Mouse (Mus musculus) macrophage (primary cell): Measurements from ENCODE around the gene Cdca3. TPM values are rescaled to one million over a fixed set of nuclear protein-coding genes. Genes with fewer than 3 reads are reported as not detected.
"Not testable (repeated sequence)": the region's sequence is repeated elsewhere in the genome, so short reads cannot be mapped to it uniquely, and the experiment has no call there.

Source experiments
- H3K27ac ChIP-seq: fragments of 350-480 bp; formaldehyde crosslinking; 2 replicates; pipeline ENCODE4 v1.9.0; 2021
- H3K36me3 ChIP-seq: fragments of 350-480 bp; formaldehyde crosslinking; 2 replicates; pipeline ENCODE4 v1.9.0; 2021; ENCODE audit errors: inconsistent target
- H3K4me3 ChIP-seq: fragments of 350-480 bp; formaldehyde crosslinking; 2 replicates; pipeline ENCODE4 v1.9.0; 2021; ENCODE audit errors: inconsistent target
- H3K79me2 ChIP-seq: fragments of 350-480 bp; formaldehyde crosslinking; 2 replicates; pipeline ENCODE4 v1.9.0; 2021; ENCODE audit errors: inconsistent target
- WGBS: methylation state at CpG from one replicate; pipeline ENCODE4 v1.1.7; 2026; ENCODE audit warnings: inconsistent platforms; ENCODE audit not compliant: missing documents; 5-methylcytosine and 5-hydroxymethylcytosine counted together
- polyA plus RNA-seq: library from polyadenylated mRNA; stranded (reverse); fragments of 250-400 nt; gene quantifications from 3 replicates; pipeline ENCODE4 v1.2.4, GENCODE M21; 2018; ENCODE audit warnings: inconsistent platforms
- total RNA-seq, 78 experiments: library from RNA; depleted of rRNA; stranded (reverse); fragments of 250-400 nt; gene quantifications; 1 replicate in 9 of 78; 2 replicates in 24 of 78; 3 replicates in 43 of 78; 4 replicates in 2 of 78; pipeline ENCODE4 v1.2.4; 2018; ENCODE audit warnings: inconsistent platforms in 56 of 78

Gene Cdca3
- total RNA-seq (2018; cell fraction: chromatin; rRNA removed) = 10 to 100 TPM in 2 of 26 experiments, 1 to 10 TPM in 18, under 1 TPM in 6; 0.40 to 17.0 (median 2.5) TPM
- total RNA-seq (2018; cell fraction: cytosol; rRNA removed) = 10 to 100 TPM in 2 of 26 experiments, 1 to 10 TPM in 24; 1.4 to 11.8 (median 3.6) TPM
- total RNA-seq (2018; cell fraction: nucleus; rRNA removed) = 10 to 100 TPM in 1 of 26 experiments, 1 to 10 TPM in 23, under 1 TPM in 2; 0.63 to 19.1 (median 3.1) TPM
- 3.2 to 22.0 TPM (median 8.6 TPM) in 3 replicates for polyA plus RNA-seq

DNA sequence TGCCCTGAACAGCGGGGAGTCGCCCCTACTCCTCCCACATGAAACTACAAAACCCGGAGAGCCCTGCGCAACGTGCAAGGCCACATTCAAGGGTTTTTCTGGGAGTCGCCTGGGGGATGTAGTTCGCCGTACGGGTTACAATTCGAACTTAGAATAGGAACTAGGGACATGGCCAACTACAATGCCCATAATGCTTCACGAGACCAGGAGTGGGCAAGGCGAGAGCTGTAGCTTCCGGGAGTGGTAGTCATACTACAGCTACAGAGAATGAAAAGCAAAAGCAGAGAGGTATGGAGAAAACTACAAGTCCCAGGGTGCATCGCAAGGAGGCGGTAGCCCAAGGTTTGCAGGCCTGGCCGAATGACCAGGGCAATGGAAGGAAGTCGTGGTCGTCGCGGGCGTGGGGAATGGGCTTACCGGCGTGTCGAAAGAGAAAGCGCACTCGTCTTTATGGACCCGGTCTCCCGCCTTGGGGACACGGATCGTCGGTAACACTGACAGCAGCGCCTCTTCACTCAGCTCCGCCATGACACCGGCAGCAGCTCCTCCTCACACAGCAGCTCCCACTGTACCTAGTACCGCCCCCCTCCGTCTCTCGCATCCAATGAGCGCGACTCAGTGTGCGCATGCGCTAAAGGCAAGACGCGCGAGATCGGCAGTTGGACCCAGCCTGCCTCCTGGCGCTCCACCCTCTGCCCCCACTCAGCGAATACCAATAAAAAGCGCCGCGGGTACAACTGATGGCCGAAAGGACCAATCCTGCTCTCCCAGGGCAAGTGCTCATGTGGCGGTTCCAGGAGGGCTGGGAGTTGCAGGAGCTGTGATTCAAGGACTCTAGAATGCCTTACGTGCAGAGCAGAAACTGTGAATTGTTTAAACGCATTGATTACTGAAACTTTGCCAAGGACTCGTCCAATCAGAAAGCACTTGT lies at the start of gene Cdca3, which contains the start of gene Usp5:
TSS of gene Cdca3 (plus strand) at position 680 of the 931 bp plus-strand sequence.
TSS of gene Usp5 (minus strand) at position 617 of the 931 bp plus-strand sequence.
- WGBS = under 1% methylated on average over 55 of the region's 55 CpGs
- peak within 1 kb of the TSS; percentile 87 for H3K27ac ChIP-seq
- peaks cover 61% of the 10 kb centered on the region for H3K79me2 ChIP-seq
- H3K36me3 ChIP-seq = peaks cover 27% of the 10 kb centered on the region
- peak within 1 kb of the TSS; percentile 97 for H3K4me3 ChIP-seq

DNA sequence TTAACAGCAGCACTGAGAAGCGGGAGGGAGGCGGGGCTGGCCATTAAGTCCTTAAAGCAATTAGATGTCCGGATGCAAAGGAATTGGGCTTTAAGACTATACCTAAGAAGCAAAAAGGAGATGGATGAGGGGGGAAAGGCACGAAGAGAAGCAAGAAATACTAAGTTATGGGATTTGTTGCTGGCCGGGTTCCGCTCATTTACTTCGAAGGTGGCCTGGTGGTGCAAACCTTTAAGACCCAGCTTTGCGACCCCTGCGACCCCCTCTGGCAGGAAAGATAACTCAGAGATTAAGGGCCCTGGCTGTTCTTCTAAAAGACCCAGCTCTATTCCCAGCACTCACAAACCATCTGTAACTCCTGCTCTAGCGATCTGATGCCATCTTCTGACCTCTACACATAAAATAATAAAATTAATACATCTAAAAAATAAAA lies 49.3 kb upstream of the Cdca3 start:
- Histone ChIP-seq H3K79me2 (no peaks in the 10 kb centered on the region), H3K36me3 (no peaks in the 10 kb centered on the region), H3K27ac (no peak overlapping the region), H3K4me3 (peak overlapping the region; percentile 4; the same call in 1 of the 2 replicates)
- WGBS = 26% methylated on average over 9 of the region's 10 CpGs

DNA sequence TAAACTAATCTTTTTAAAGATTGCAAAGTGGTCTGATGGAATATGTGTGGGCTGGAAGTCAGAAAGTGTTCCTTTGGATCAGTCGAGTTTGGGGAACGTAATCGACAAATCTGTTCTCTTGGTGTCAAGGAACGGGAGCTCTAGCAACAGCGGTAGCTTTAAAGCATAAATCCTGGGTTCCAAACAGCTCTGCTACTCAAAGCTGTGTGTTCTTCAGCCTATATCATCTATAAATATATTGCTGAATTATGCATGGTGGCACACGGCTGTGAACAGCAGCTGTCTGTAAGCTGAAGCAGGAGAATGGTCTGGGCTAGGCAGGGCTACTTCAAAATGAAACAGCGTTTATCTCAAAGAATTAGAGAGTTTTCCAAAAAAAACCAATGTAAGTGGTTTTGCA lies 48.4 kb upstream of the Cdca3 start:
- Histone ChIP-seq H3K79me2 (no peaks in the 10 kb centered on the region), H3K4me3 (no peak overlapping the region), H3K36me3 (no peaks in the 10 kb centered on the region), H3K27ac (no peak overlapping the region)
- 82% methylated on average over 5 of the region's 7 CpGs for WGBS

DNA sequence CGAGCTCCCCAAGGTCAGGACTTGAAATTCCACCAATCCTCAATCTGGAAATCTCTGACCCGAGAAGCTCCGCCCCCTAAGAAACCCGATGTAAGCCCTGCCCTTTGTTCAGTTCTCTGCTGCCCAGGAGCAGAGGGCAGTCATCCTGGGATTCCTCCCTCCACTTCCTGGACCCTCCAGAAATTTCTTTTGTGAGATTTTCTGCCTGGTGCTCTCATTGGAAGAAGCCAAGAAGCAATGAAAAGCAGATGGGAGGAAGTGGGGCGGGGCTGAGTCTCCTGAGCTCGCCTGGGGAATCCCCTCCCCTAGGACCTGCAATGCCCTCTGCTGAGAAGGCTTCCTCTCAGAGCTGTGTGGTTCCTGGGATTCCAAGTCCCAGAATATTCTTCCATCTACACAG lies 46.9 kb upstream of the Cdca3 start:
- Histone ChIP-seq H3K79me2 (no peaks in the 10 kb centered on the region), H3K36me3 (no peaks in the 10 kb centered on the region), H3K27ac (no peak overlapping the region), H3K4me3 (peak overlapping the region; percentile 23; the same call in 1 of the 2 replicates)
- 12% methylated on average over 6 of the region's 6 CpGs for WGBS

DNA sequence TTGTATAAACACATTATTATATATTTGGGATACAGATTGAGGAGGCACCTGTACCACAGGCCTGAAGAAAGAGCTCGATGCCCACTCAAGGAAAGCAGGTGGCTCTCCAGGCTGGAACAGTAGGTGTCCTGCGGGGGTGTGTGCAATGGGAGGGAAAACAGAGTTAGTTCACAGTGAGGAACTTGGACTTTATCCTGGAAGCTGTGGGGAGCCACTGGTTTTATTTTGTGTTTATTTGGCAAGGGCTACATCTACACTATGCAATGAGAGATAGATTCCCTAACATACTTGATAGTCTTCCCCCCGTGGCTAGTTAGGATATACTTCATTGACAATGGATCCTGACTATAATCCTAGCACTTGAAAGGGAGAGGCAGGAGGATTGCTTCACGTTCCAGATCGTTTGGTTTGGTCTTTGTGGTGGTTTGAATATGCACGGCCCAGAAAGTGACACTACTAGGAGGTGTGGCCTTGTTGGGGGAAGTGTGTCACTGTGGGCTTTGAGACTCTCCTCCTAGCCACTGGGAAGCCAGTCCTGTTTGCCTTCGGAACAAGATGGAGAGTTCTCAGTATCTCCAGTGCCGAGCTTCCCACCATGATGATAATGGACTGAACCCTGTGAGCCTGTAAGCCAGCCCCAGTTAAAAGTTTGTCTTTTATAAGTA lies 42.5 kb upstream of the Cdca3 start:
- no peak overlapping the region for H3K27ac ChIP-seq
- no peaks in the 10 kb centered on the region for H3K36me3 ChIP-seq
- H3K4me3 ChIP-seq = no peak overlapping the region
- no peaks in the 10 kb centered on the region for H3K79me2 ChIP-seq
- 40% methylated on average over 8 of the region's 8 CpGs for WGBS

DNA sequence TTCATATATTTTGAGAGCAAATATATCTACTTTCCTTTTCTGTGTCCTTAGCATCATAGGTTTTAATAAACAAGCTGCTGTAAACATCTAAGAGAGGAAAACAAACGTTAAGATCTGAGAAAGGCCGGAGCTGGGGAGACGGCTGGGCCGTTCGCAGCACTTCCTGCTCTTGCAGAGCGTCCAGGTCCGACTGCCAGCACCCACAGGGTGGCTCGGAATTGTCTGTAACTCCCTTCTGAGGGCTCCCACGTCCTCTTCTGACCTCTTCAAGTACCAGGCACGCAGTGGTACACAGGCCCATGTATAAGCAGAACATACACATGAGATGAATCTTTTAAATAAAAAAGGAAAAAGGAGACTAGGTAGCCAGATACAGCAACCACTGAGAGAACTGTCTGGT lies 41.6 kb upstream of the Cdca3 start:
- Histone ChIP-seq H3K36me3 (no peaks in the 10 kb centered on the region), H3K4me3 (no peak overlapping the region), H3K27ac (no peak overlapping the region), H3K79me2 (no peaks in the 10 kb centered on the region)
- 86% methylated on average over 10 of the region's 10 CpGs for WGBS

DNA sequence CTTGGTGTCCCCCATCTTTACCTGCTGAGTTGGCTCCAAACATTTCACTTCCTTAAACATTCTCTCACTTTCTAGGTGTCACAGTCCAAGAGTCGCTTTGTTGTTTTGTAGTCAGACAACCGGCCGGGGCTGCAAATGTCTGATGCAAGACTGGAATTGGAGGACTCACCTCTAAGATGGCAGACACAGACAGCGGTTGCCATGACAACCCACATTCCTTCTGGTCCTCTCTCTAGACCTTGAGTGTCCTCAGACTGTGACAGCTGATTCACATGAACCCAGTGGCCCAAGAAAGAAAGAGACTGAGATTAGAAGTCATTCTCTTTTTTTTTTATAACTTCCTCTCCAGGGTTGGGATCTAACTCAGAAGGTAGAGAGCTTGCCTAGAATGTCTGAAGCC lies 39.8 kb upstream of the Cdca3 start:
- H3K36me3 ChIP-seq = no peaks in the 10 kb centered on the region
- WGBS = 95% methylated on average over 4 of the region's 4 CpGs
- H3K4me3 ChIP-seq = no peak overlapping the region
- H3K79me2 ChIP-seq = no peaks in the 10 kb centered on the region
- H3K27ac ChIP-seq = no peak overlapping the region

DNA sequence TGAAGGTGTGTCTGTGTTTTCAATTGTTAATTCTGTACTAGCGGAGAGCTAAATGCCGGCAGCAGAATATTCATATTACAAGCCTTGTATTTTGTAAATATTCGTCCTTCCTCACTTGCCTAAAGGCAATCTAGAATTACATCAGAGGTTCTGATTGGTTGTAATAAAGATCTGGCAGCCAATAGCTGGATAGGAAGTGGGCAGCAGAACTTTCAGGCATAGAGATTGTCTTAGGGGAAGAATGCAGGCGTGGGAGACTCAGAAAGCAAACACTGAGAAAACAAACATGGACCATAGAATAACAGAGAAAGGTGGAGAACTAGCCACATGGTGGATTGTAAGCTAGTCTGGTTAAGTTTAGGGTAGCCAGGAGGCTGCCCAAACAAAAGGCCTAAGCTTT lies 39.2 kb upstream of the Cdca3 start:
- 83% methylated on average over 4 of the region's 4 CpGs for WGBS
- H3K27ac ChIP-seq = no peak overlapping the region
- H3K79me2 ChIP-seq = no peaks in the 10 kb centered on the region

DNA sequence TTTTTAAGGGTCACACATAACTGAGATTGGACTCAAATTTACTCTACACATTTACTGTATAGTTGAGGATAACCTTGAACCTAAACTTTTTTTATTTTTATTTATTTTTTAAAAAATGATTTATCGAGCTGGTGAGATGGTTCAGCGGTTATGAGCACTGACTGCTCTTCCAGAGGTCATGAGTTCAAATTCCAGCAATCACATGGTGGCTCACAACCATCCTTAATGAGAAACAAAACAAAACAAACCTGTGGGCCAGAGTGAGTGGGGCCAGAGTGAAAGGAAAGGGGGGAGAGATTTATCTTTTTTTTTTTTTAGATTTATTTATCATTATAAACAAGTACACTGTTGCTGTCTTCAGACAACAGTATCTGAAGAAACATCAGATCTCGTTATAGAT lies 37.4 kb upstream of the Cdca3 start:
- 95% methylated on average over 3 of the region's 3 CpGs for WGBS
- Histone ChIP-seq H3K27ac (no peak overlapping the region), H3K36me3 (no peaks in the 10 kb centered on the region), H3K4me3 (no peak overlapping the region), H3K79me2 (no peaks in the 10 kb centered on the region)

More for the DNA sequence above, 39.2 kb upstream of the Cdca3 start:
- Histone ChIP-seq H3K36me3 (no peaks in the 10 kb centered on the region), H3K4me3 (no peak overlapping the region)

DNA sequence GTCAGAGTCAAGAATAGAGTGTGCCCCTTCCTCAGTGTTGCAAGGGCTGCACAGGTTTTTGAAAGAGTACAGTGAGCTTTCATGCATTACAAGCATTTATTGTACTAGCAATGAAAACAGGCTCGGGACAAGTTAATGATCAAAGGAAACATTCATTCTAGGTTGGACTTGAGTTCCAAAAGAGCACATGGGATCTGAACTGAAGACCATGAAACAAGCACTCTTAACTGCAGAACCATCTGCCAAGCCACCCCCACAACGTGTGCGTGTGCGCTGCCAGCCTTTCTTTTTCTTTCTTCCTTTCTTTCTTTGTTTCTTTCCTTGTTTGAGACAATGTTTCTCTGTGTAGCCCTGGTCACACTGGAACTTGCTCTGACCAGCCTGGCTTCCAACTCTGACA lies 33.6 kb upstream of the Cdca3 start:
- 94% methylated on average over 4 of the region's 4 CpGs for WGBS
- H3K79me2 ChIP-seq = no peaks in the 10 kb centered on the region

DNA sequence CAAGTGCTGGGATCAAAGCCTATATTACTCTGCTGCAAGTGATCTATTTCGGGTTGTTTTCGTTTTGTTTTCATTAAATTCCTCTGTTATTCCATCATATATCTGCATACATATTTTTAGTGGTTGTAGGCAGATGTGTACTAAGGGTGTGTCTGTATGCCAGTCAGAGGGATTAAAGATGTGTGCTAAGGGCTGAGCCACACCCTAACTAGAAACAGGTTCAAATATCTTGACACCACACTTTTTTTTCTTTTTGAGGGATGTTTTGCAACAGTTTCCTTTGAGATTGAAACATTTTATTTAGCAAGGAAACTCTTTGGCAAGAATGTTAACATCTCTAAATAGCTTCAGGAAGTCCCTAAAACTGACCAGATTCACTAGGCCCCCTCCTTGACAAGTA lies 33.1 kb upstream of the Cdca3 start:
- WGBS = 90% methylated on average over 2 of the region's 2 CpGs
- no peaks in the 10 kb centered on the region for H3K36me3 ChIP-seq
- H3K79me2 ChIP-seq = no peaks in the 10 kb centered on the region
- no peak overlapping the region for H3K27ac ChIP-seq
- H3K4me3 ChIP-seq = no peak overlapping the region

More for the DNA sequence above, 33.6 kb upstream of the Cdca3 start:
- Histone ChIP-seq H3K4me3 (no peak overlapping the region), H3K36me3 (no peaks in the 10 kb centered on the region), H3K27ac (no peak overlapping the region)

DNA sequence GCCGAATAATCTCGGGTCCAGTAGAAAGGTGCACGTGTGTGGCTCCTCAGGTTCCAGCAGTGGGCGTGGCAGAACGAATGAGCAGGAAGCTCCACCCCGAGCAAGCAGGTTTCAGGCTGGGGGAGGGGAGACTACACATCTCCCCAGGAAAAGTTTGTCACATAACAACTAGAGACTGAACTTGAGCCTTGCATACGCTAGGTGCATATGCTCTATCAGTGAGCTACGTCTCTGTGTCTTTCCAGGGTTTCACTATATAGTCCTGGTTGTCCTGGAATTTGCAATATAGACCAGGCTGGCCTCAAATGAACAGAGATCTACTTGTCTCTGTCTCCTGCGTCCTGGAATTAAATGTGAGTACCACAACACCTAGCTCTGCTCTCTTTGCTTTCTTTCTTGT lies 26.9 kb upstream of the Cdca3 start:
- not testable (repeated sequence) for H3K36me3 ChIP-seq, H3K79me2 ChIP-seq, H3K27ac ChIP-seq, H3K4me3 ChIP-seq
- 58% methylated on average over 4 of the region's 9 CpGs for whole genome bisulfite sequencing

DNA sequence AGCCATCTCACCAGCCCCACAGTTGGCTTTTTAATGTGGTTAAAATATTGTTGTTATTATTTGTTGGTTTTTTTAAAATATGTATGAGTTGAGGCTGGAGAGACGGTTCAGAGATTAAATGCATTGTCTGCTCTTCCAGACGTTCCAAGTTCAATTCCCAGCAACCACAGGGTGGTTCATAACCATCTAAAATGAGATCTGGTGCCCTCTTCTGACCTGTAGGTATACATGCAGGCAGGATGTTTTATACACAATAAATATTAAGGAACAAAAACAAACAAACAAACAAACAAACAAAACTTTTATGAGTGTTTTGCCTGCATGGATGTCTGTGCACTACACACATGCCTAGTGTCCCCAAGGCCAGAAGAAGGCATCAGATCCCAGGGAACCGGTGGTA lies 26.3 kb upstream of the Cdca3 start:
- H3K36me3 ChIP-seq = no peaks in the 10 kb centered on the region
- no peak overlapping the region for H3K4me3 ChIP-seq
- H3K79me2 ChIP-seq = peaks cover 4% of the 10 kb centered on the region; the same call in 1 of the 2 replicates
- 97% methylated on average over 3 of the region's 3 CpGs for WGBS
- no peak overlapping the region for H3K27ac ChIP-seq

DNA sequence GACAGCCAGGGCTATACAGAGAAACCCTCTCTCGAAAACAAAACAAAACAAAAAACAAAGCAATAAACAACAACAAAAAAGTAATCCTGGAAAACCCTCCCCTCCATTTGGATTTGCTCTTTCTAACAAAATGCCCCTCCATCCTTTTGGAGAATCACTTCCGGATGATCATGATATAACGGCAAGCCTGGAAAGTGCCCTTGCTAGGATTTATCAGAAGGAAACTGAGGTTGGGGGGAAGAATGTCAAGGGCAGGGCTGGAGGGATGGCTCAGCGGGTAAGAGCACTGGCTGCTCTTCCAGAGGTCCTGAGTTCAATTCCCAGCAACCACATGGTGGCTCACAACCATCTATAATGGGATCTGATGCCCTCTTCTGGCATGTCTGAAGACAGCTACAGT lies 25.7 kb upstream of the Cdca3 start:
- not testable (repeated sequence) for H3K27ac ChIP-seq, H3K79me2 ChIP-seq, H3K36me3 ChIP-seq, H3K4me3 ChIP-seq
- 96% methylated on average over 4 of the region's 4 CpGs for WGBS
